Mouse (Mus musculus): ENCODE data around the gene Atxn7l1.

DNA sequence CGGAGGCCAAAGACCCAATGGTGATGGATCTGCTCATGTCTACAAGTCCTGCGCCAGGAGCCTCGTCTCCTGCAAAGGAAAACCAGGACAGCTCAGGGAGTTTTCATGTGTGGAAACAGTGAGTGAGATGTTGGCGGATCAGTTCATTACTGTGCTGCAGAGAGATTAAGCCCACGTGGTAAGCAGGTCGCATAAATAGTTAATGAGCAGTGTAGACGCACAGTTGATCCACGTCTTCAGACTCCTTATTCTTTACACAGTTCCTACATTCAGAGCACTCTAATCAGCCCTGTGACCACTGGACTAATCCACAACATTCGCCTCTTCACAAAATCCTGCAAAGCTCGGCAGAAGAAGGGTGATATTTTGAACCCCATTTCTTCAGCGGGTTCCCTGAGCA lies 118.4 kb downstream of the Atxn7l1 start:
- TF ChIP-seq CTCF (conservative IDR thresholded peaks at IDR 0.05; ENCODE audit: insufficient read depth, insufficient read length, low read depth, low read length) = no peak
- no peak for TF ChIP-seq POLR2A (IDR thresholded peaks at IDR 0.05; ENCODE audit: low read depth, low read length)

Measured in kidney, adult 2 months (tissue).